Mouse (Mus musculus): ENCODE data around the gene Ralgapa1. TPM values are rescaled to one million over a fixed set of nuclear protein-coding genes. Genes with fewer than 3 reads are reported as not detected.
A peak's percentile ranks its signal among the peaks of the same experiment; 100 is the strongest.
"Not testable (repeated sequence)": the region's sequence is repeated elsewhere in the genome, so short reads cannot be mapped to it uniquely, and the experiment has no call there.

Gene Ralgapa1
- polyA plus RNA-seq, 1 experiment from 2014 or later = 20.3 TPM

DNA sequence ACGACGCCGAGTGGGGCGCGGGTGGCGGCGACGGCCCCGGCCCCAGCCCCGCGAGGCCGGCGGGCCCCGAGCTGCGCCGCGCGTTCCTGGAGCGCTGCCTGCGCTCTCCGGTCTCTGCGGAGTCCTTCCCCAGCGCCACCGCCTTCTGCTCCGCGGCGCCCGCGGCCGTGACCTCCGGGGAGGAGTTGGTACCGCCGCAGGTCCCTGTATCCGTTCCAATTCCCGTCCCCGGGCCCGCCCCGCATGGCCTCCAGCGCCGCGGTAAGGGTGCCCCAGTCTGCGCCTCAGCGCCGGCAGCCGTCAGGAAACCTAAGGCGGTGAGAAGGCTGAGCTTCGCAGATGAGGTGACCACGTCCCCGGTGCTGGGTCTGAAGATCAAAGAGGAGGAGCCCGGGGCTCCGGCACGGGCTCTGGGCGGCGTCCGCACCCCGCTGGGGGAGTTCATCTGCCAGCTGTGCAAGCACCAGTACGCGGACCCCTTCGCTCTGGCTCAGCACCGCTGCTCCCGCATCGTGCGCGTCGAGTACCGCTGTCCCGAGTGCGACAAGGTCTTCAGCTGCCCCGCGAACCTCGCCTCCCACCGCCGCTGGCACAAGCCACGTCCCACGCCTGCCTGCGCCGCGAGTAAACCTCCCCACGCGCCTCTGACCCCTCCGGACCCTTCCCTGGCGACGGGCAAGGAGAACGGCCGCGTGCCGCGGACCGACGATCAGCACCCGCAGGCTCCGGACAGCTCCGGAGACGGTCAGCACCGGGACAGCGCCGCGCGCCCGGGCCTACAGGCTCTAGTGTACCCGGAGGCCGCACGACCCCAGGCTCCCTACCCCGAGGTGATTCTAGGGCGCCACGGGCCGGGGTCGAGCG, 221.1 kb downstream of the Ralgapa1 start:
- Histone ChIP-seq H3K9ac (ENCODE audit: low read length) (no peak overlapping the region), H3K9me3 (ENCODE audit: control insufficient read depth, low read length) (no peaks in the 10 kb centered on the region), H3K4me2 (ENCODE audit: low read length) (peak overlapping the region; percentile 74), H3K27me3 (replicated peaks; ENCODE audit: control insufficient read depth, insufficient read depth, low read length) (peaks cover 51% of the 10 kb centered on the region), H3K36me3 (ENCODE audit: control insufficient read depth, insufficient read depth, low read length) (no peaks in the 10 kb centered on the region), H3K27ac (ENCODE audit: low read depth) (no peak overlapping the region), H3K4me1 (replicated peaks; ENCODE audit: control insufficient read depth, insufficient read depth, low read length) (peaks cover 16% of the 10 kb centered on the region), H3K4me3 (ENCODE audit: low read depth, low read length) (peak overlapping the region; percentile 46)
- ATAC-seq (replicated peaks; ENCODE audit: low FRiP score, low TSS enrichment, low read depth) = peak; percentile 80
- WGBS = under 1% methylated on average over 85 of the region's 109 CpGs
- peak; percentile 96 for DNase-seq (ENCODE audit: low spot score)

GRCm38 (mm10) chr12:55598887-55599561, 221.9 kb downstream of the Ralgapa1 start, which contains the start of gene Insm2:
TSS of gene Insm2 (plus strand) at chr12:55599427.
- Histone ChIP-seq H3K9me3 (ENCODE audit: control insufficient read depth, low read length) (no peaks in the 10 kb centered on the region), H3K9ac (ENCODE audit: low read length) (no peak within 1 kb of the TSS), H3K4me3 (ENCODE audit: low read depth, low read length) (peak within 1 kb of the TSS; percentile 46), H3K27ac (ENCODE audit: low read depth) (no peak within 1 kb of the TSS), H3K4me2 (ENCODE audit: low read length) (peak within 1 kb of the TSS; percentile 74), H3K4me1 (replicated peaks; ENCODE audit: control insufficient read depth, insufficient read depth, low read length) (peaks cover 16% of the 10 kb centered on the region), H3K27me3 (replicated peaks; ENCODE audit: control insufficient read depth, insufficient read depth, low read length) (peaks cover 53% of the 10 kb centered on the region), H3K36me3 (ENCODE audit: control insufficient read depth, insufficient read depth, low read length) (no peaks in the 10 kb centered on the region)
- WGBS = 2% methylated on average over 57 of the region's 77 CpGs
- ATAC-seq (replicated peaks; ENCODE audit: low FRiP score, low TSS enrichment, low read depth) (peak; percentile 21; the same call in 1 of the 2 replicates), DNase-seq (ENCODE audit: low spot score) (peak; percentile 65)

GRCm38 (mm10) chr12:55598537-55598886, 222.5 kb downstream of the Ralgapa1 start:
- Histone ChIP-seq H3K4me3 (ENCODE audit: low read depth, low read length) (peak overlapping the region; percentile 46), H3K27ac (ENCODE audit: low read depth) (no peak overlapping the region), H3K4me1 (replicated peaks; ENCODE audit: control insufficient read depth, insufficient read depth, low read length) (peaks cover 16% of the 10 kb centered on the region), H3K36me3 (ENCODE audit: control insufficient read depth, insufficient read depth, low read length) (no peaks in the 10 kb centered on the region), H3K4me2 (ENCODE audit: low read length) (peak overlapping the region; percentile 74), H3K9me3 (ENCODE audit: control insufficient read depth, low read length) (no peaks in the 10 kb centered on the region), H3K9ac (ENCODE audit: low read length) (no peak overlapping the region), H3K27me3 (replicated peaks; ENCODE audit: control insufficient read depth, insufficient read depth, low read length) (peaks cover 53% of the 10 kb centered on the region)
- no peak for DNase-seq (ENCODE audit: low spot score)
- WGBS = 9% methylated on average over 7 of the region's 7 CpGs
- ATAC-seq (replicated peaks; ENCODE audit: low FRiP score, low TSS enrichment, low read depth) = no peak

DNA sequence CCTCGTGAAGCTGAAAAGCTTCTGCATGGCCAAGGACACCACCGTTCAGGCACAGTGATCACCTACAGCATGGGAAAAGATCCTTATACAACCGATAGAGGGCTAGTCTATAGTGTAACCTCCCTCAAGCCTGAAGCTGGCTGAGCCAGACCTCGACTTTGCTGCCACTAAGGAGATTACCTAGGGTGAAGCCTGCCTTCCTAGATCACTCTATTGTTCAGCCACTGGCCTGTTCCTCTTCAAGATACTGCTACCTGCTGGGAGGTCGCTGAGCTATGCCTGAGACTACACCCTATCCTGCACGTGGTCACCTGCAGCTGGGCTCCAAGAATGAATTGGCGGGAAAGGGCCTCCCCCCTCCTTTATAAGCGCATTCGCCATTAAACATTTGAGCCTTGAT, 234.0 kb downstream of the Ralgapa1 start:
- not testable (repeated sequence) for ATAC-seq (replicated peaks; ENCODE audit: low FRiP score, low TSS enrichment, low read depth)
- WGBS = 62% methylated on average over 9 of the region's 9 CpGs

GRCm38 (mm10) chr12:55573794-55574193, 247.2 kb downstream of the Ralgapa1 start:
- H3K27ac ChIP-seq (ENCODE audit: low read depth) = no peak overlapping the region
- H3K4me3 ChIP-seq (ENCODE audit: low read depth, low read length) = no peak overlapping the region
- no peak overlapping the region for H3K4me2 ChIP-seq (ENCODE audit: low read length)
- H3K27me3 ChIP-seq (replicated peaks; ENCODE audit: control insufficient read depth, insufficient read depth, low read length) = no peaks in the 10 kb centered on the region
- ATAC-seq (replicated peaks; ENCODE audit: low FRiP score, low TSS enrichment, low read depth) (no peak; the same call in 1 of the 2 replicates), DNase-seq (ENCODE audit: low spot score) (no peak)
- no peak overlapping the region for H3K9ac ChIP-seq (ENCODE audit: low read length)
- no peaks in the 10 kb centered on the region for H3K36me3 ChIP-seq (ENCODE audit: control insufficient read depth, insufficient read depth, low read length)
- no peaks in the 10 kb centered on the region for H3K9me3 ChIP-seq (ENCODE audit: control insufficient read depth, low read length)
- H3K4me1 ChIP-seq (replicated peaks; ENCODE audit: control insufficient read depth, insufficient read depth, low read length) = no peaks in the 10 kb centered on the region
- WGBS = 7% methylated on average over 6 of the region's 6 CpGs

More for the DNA sequence above, 234.0 kb downstream of the Ralgapa1 start:
- H3K9ac ChIP-seq (ENCODE audit: low read length); H3K4me3 ChIP-seq (ENCODE audit: low read depth, low read length); H3K4me1 ChIP-seq (replicated peaks; ENCODE audit: control insufficient read depth, insufficient read depth, low read length); DNase-seq (ENCODE audit: low spot score); H3K36me3 ChIP-seq (ENCODE audit: control insufficient read depth, insufficient read depth, low read length); H3K27ac ChIP-seq (ENCODE audit: low read depth); H3K4me2 ChIP-seq (ENCODE audit: low read length); H3K27me3 ChIP-seq (replicated peaks; ENCODE audit: control insufficient read depth, insufficient read depth, low read length); H3K9me3 ChIP-seq (ENCODE audit: control insufficient read depth, low read length): not testable (repeated sequence)

GRCm38 (mm10) chr12:55573089-55573488, 247.9 kb downstream of the Ralgapa1 start:
- no peak for ATAC-seq (replicated peaks; ENCODE audit: low FRiP score, low TSS enrichment, low read depth)
- no peak overlapping the region for H3K27ac ChIP-seq (ENCODE audit: low read depth)
- no peak overlapping the region for H3K4me2 ChIP-seq (ENCODE audit: low read length)
- no peaks in the 10 kb centered on the region for H3K4me1 ChIP-seq (replicated peaks; ENCODE audit: control insufficient read depth, insufficient read depth, low read length)
- H3K9ac ChIP-seq (ENCODE audit: low read length) = no peak overlapping the region
- H3K4me3 ChIP-seq (ENCODE audit: low read depth, low read length) = no peak overlapping the region
- H3K9me3 ChIP-seq (ENCODE audit: control insufficient read depth, low read length) = no peaks in the 10 kb centered on the region
- no peaks in the 10 kb centered on the region for H3K27me3 ChIP-seq (replicated peaks; ENCODE audit: control insufficient read depth, insufficient read depth, low read length)
- no peaks in the 10 kb centered on the region for H3K36me3 ChIP-seq (ENCODE audit: control insufficient read depth, insufficient read depth, low read length)
- no peak for DNase-seq (ENCODE audit: low spot score)

GRCm38 (mm10) chr12:55571661-55572060, 249.3 kb downstream of the Ralgapa1 start:
- H3K36me3 ChIP-seq (ENCODE audit: control insufficient read depth, insufficient read depth, low read length) = no peaks in the 10 kb centered on the region
- ATAC-seq (replicated peaks; ENCODE audit: low FRiP score, low TSS enrichment, low read depth) (no peak), DNase-seq (ENCODE audit: low spot score) (no peak)
- H3K9me3 ChIP-seq (ENCODE audit: control insufficient read depth, low read length) = no peaks in the 10 kb centered on the region
- no peak overlapping the region for H3K4me2 ChIP-seq (ENCODE audit: low read length)
- H3K27ac ChIP-seq (ENCODE audit: low read depth) = no peak overlapping the region
- H3K4me3 ChIP-seq (ENCODE audit: low read depth, low read length) = no peak overlapping the region
- no peak overlapping the region for H3K9ac ChIP-seq (ENCODE audit: low read length)
- no peaks in the 10 kb centered on the region for H3K27me3 ChIP-seq (replicated peaks; ENCODE audit: control insufficient read depth, insufficient read depth, low read length)
- no peaks in the 10 kb centered on the region for H3K4me1 ChIP-seq (replicated peaks; ENCODE audit: control insufficient read depth, insufficient read depth, low read length)
- 80% methylated on average over 10 of the region's 10 CpGs for WGBS

- no peaks in the 10 kb centered on the region for H3K9me3 ChIP-seq (ENCODE audit: control insufficient read depth, low read length)
- H3K4me2 ChIP-seq (ENCODE audit: low read length) = no peak overlapping the region
- no peaks in the 10 kb centered on the region for H3K27me3 ChIP-seq (replicated peaks; ENCODE audit: control insufficient read depth, insufficient read depth, low read length)
- H3K36me3 ChIP-seq (ENCODE audit: control insufficient read depth, insufficient read depth, low read length) = no peaks in the 10 kb centered on the region
- no peaks in the 10 kb centered on the region for H3K4me1 ChIP-seq (replicated peaks; ENCODE audit: control insufficient read depth, insufficient read depth, low read length)
- DNase-seq (ENCODE audit: low spot score) = no peak
- WGBS = 86% methylated on average over 11 of the region's 11 CpGs
- ATAC-seq (replicated peaks; ENCODE audit: low FRiP score, low TSS enrichment, low read depth) = no peak
- H3K9ac ChIP-seq (ENCODE audit: low read length) = no peak overlapping the region
- H3K4me3 ChIP-seq (ENCODE audit: low read depth, low read length) = no peak overlapping the region
- no peak overlapping the region for H3K27ac ChIP-seq (ENCODE audit: low read depth)
These were observed 249.8 kb downstream of the Ralgapa1 start for GRCm38 (mm10) chr12:55571181-55571580.
